ENCODE assay signal across 8 mouse cellular contexts in genomic region chr15:79208758-79209439, GRCm38 (mm10). TPM values are rescaled to one million over a fixed set of nuclear protein-coding genes. Genes with fewer than 3 reads are reported as not detected.
DNase-seq lines count a peak whose midpoint lies in the region; ATAC-seq and TF ChIP-seq lines count a peak whose summit lies in the region.

No protein-coding gene starts in this region.

- DNase-seq in testis, postnatal 10 days (ENCODE audit: low spot score): no peak
- DNase-seq in kidney, postnatal 14 days: peak; percentile 73
- DNase-seq in natural killer cell, adult 2 months (ENCODE audit: low spot score in 2 of 2): peak; percentile 82 to 87
- no peak for DNase-seq in embryo, embryonic 9.5 days (ENCODE audit: extremely low spot score)
- DNase-seq in layer of hippocampus, postnatal 25 days (ENCODE audit: extremely low spot score in 1 of 2, low spot score in 1 of 2): no peak

- TF ChIP-seq POLR2A in testis, adult 2 months (IDR thresholded peaks at IDR 0.05; ENCODE audit: control insufficient read depth, low read depth, low read length): no peak

- ATAC-seq in common myeloid progenitor, adult 5-6 weeks (replicated peaks; ENCODE audit: low read depth, poor library complexity, severe bottlenecking): peak; percentile 96
- ATAC-seq in midbrain, embryonic 15.5 days (replicated peaks): no peak

- H3K4me1 ChIP-seq in testis, adult 2 months (ENCODE audit: control insufficient read depth, insufficient read depth, low read length): peaks cover 14% of the 10 kb centered on the region
- no peaks in the 10 kb centered on the region for H3K4me1 ChIP-seq in midbrain, embryonic 15.5 days

- WGBS in midbrain, embryonic 15.5 days: 85% methylated on average over 27 of the region's 27 CpGs

- no peak overlapping the region for H3K27ac ChIP-seq in testis, adult 2 months (ENCODE audit: control insufficient read depth, insufficient read depth, low read depth, low read length)
- H3K27ac ChIP-seq in midbrain, embryonic 15.5 days: no peak overlapping the region

- TF ChIP-seq CTCF in testis, adult 2 months (IDR thresholded peaks at IDR 0.05; ENCODE audit: control insufficient read depth, insufficient read depth, insufficient replicate concordance, low read depth, low read length): no peak

- H3K4me3 ChIP-seq in testis, adult 2 months (ENCODE audit: control insufficient read depth, low read depth, low read length): peak overlapping the region; percentile 43
- no peak overlapping the region for H3K4me3 ChIP-seq in midbrain, embryonic 15.5 days

- H3K9ac ChIP-seq in midbrain, embryonic 15.5 days: no peak overlapping the region

- no peak overlapping the region for H3K4me2 ChIP-seq in midbrain, embryonic 15.5 days

- no peaks in the 10 kb centered on the region for H3K9me3 ChIP-seq in midbrain, embryonic 15.5 days

- H3K36me3 ChIP-seq in testis, adult 2 months (ENCODE audit: control insufficient read depth, insufficient read depth, low read length): no peaks in the 10 kb centered on the region
- H3K36me3 ChIP-seq in midbrain, embryonic 15.5 days (replicated peaks): no peaks in the 10 kb centered on the region

- no peaks in the 10 kb centered on the region for H3K27me3 ChIP-seq in testis, adult 2 months (ENCODE audit: control insufficient read depth, insufficient read depth, low read length)
- H3K27me3 ChIP-seq in midbrain, embryonic 15.5 days (replicated peaks): no peaks in the 10 kb centered on the region

RNA-seq across cellular contexts. Expression of gene Pick1, which starts 20.1 kb away (rescaled TPM):
- 76.8 and 78.4 TPM in 2 replicates for polyA plus RNA-seq in testis, adult 2 months (2012; rRNA removed)
- 11.3 and 13.0 TPM in 2 replicates for total RNA-seq in common myeloid progenitor, adult 5-6 weeks (2017)
- total RNA-seq in layer of hippocampus, postnatal 25 days (2021): 10 to 100 TPM; 42.0 to 50.6 TPM
- polyA plus RNA-seq in midbrain, embryonic 15.5 days (2015; fragmentation: Nextera tagmentation; extraction: Ambion mirVana): 105 and 108 TPM in 2 replicates

RNA-seq across cellular contexts. Expression of gene Gm49486, which starts 20.3 kb away (rescaled TPM):
- polyA plus RNA-seq in testis, adult 2 months (2012; rRNA removed): 0.10 and 0.28 TPM in 2 replicates
- not detected in 2 replicates for total RNA-seq in common myeloid progenitor, adult 5-6 weeks (2017)
- total RNA-seq in layer of hippocampus, postnatal 25 days (2021): under 1 TPM; 0.94 to 0.98 TPM
- polyA plus RNA-seq in midbrain, embryonic 15.5 days (2015; fragmentation: Nextera tagmentation; extraction: Ambion mirVana): 0.78 and 1.6 TPM in 2 replicates

RNA-seq across cellular contexts. Expression of gene Sox10, which starts 43.9 kb away (rescaled TPM):
- polyA plus RNA-seq in testis, adult 2 months (2012; rRNA removed): 1.5 and 1.6 TPM in 2 replicates
- total RNA-seq in common myeloid progenitor, adult 5-6 weeks (2017): not detected in 2 replicates
- 10 to 100 TPM; 38.5 to 41.2 TPM for total RNA-seq in layer of hippocampus, postnatal 25 days (2021)
- polyA plus RNA-seq in midbrain, embryonic 15.5 days (2015; fragmentation: Nextera tagmentation; extraction: Ambion mirVana): 2.9 TPM in 2 replicates

RNA-seq across cellular contexts. Expression of gene Slc16a8, which starts 45.7 kb away (rescaled TPM):
- polyA plus RNA-seq in testis, adult 2 months (2012; rRNA removed): not detected in 2 replicates
- total RNA-seq in common myeloid progenitor, adult 5-6 weeks (2017): not detected in 2 replicates
- total RNA-seq in layer of hippocampus, postnatal 25 days (2021): not detected
- polyA plus RNA-seq in midbrain, embryonic 15.5 days (2015; fragmentation: Nextera tagmentation; extraction: Ambion mirVana): 0.47 and 0.54 TPM in 2 replicates

Comparison
In these comparisons a context has a peak if more than half of its experiments do, and no peak if none do; other contexts are left out.
1. DNase-seq: peak in kidney, postnatal 14 days (single experiment) and natural killer cell, adult 2 months (2 of 2); none in testis, postnatal 10 days (single experiment), embryo, embryonic 9.5 days (single experiment) and layer of hippocampus, postnatal 25 days (0 of 2).
2. RNA of gene Sox10, which starts 43.9 kb away (total RNA-seq): 38.5 to 41.2 TPM in layer of hippocampus, postnatal 25 days; not detected in common myeloid progenitor, adult 5-6 weeks; every median in the first group is over 10 times any median in the second.